Mouse (Mus musculus) G1E (cell line): ENCODE results near the gene Kndc1.

Source experiments
- CTCF ChIP-seq: IDR thresholded peaks from 2 replicates; pipeline ENCODE4 v1.5.1; 2012; ENCODE audit warnings: low read depth, low read length, inconsistent platforms, mixed read lengths
- GATA1 ChIP-seq: IDR thresholded peaks from 2 replicates; pipeline ENCODE4 v1.6.1; 2012; ENCODE audit warnings: borderline replicate concordance, low read length, inconsistent platforms, mixed read lengths
- POLR2AphosphoS5 ChIP-seq: IDR thresholded peaks from 2 replicates; pipeline ENCODE4 v1.6.1; 2012; ENCODE audit warnings: low read depth, low read length, inconsistent platforms; ENCODE audit not compliant: insufficient replicate concordance
- TAL1 ChIP-seq: conservative IDR thresholded peaks from 2 replicates; pipeline ENCODE4 v1.6.1; 2012; ENCODE audit warnings: low read depth, low read length, inconsistent platforms, mixed read lengths

- no peak for TF ChIP-seq CTCF
- no peak for TF ChIP-seq GATA1
- no peak for TF ChIP-seq TAL1
- no peak for TF ChIP-seq POLR2AphosphoS5
Measured at GRCm38 (mm10) chr7:139850152-139850551, 44.3 kb upstream of the Kndc1 start.
